Mouse (Mus musculus) brain, embryonic 14.5 days (tissue): ENCODE results near the gene Eras.

ENCODE experiments used
- CTCF ChIP-seq: fragments of 200-500 bp; IDR thresholded peaks from 2 replicates; pipeline ENCODE4 v1.5.1; 2012; ENCODE audit warnings: inconsistent platforms, mild to moderate bottlenecking, moderate library complexity, borderline replicate concordance; ENCODE audit not compliant: insufficient read depth, insufficient read length; ENCODE audit errors: extremely low read depth
- POLR2A ChIP-seq: fragments of 200-500 bp; IDR thresholded peaks from 2 replicates; pipeline ENCODE4 v1.6.1; 2012; ENCODE audit warnings: mild to moderate bottlenecking, inconsistent platforms, borderline replicate concordance; ENCODE audit not compliant: poor library complexity, insufficient read depth, insufficient read length, severe bottlenecking; ENCODE audit errors: extremely low read depth

- TF ChIP-seq POLR2A, result no peak
- no peak for TF ChIP-seq CTCF
These were observed 37.8 kb upstream of the Eras start for GRCm38 (mm10) chrX:7966161-7966560.
